Mouse (Mus musculus): ENCODE data around the gene Kri1.
A peak's percentile ranks its signal among the peaks of the same experiment; 100 is the strongest.
"Not testable (repeated sequence)": the region's sequence is repeated elsewhere in the genome, so short reads cannot be mapped to it uniquely, and the experiment has no call there.

Gene Kri1

GRCm38 (mm10) chr9:21287571-21288402, at the start of gene Kri1:
TSS of gene Kri1 (minus strand) at chr9:21287969.
- DNase-seq (ENCODE audit: low spot score), result peak; percentile 98

- no peak for DNase-seq (ENCODE audit: low spot score)
These were observed 48.7 kb upstream of the Kri1 start for GRCm38 (mm10) chr9:21336491-21336890.

GRCm38 (mm10) chr9:21335391-21335790, 47.6 kb upstream of the Kri1 start:
- DNase-seq (ENCODE audit: low spot score), result no peak

- DNase-seq (ENCODE audit: low spot score), result no peak
These were observed 47.0 kb upstream of the Kri1 start for GRCm38 (mm10) chr9:21334747-21335146.

- no peak for DNase-seq (ENCODE audit: low spot score)
These were observed 45.8 kb upstream of the Kri1 start for GRCm38 (mm10) chr9:21333523-21333922.

GRCm38 (mm10) chr9:21332161-21333061, 44.6 kb upstream of the Kri1 start:
- no peak for DNase-seq (ENCODE audit: low spot score)

GRCm38 (mm10) chr9:21331365-21332140, 43.8 kb upstream of the Kri1 start:
- no peak for DNase-seq (ENCODE audit: low spot score)

GRCm38 (mm10) chr9:21329699-21330289, 42.0 kb upstream of the Kri1 start:
- no peak for DNase-seq (ENCODE audit: low spot score)

- peak; percentile 45 for DNase-seq (ENCODE audit: low spot score)
These were observed 41.3 kb upstream of the Kri1 start for GRCm38 (mm10) chr9:21329041-21329440.

GRCm38 (mm10) chr9:21328041-21328440, 40.3 kb upstream of the Kri1 start:
- DNase-seq (ENCODE audit: low spot score), result no peak

- no peak for DNase-seq (ENCODE audit: low spot score)
These were observed 39.8 kb upstream of the Kri1 start for GRCm38 (mm10) chr9:21327569-21327968.

- DNase-seq (ENCODE audit: low spot score), result no peak
These were observed 36.5 kb upstream of the Kri1 start for GRCm38 (mm10) chr9:21324269-21324668.

- not testable (repeated sequence) for DNase-seq (ENCODE audit: low spot score)
These were observed 35.1 kb upstream of the Kri1 start for GRCm38 (mm10) chr9:21322917-21323297.

- DNase-seq (ENCODE audit: low spot score), result no peak
These were observed 34.6 kb upstream of the Kri1 start for GRCm38 (mm10) chr9:21322211-21322916.

GRCm38 (mm10) chr9:21321513-21321835, 33.7 kb upstream of the Kri1 start:
- DNase-seq (ENCODE audit: low spot score), result no peak

- DNase-seq (ENCODE audit: low spot score), result peak; percentile 83
These were observed 33.1 kb upstream of the Kri1 start, which contains the start of gene Slc44a2 for GRCm38 (mm10) chr9:21320619-21321512. TSS of gene Slc44a2 (plus strand) at chr9:21320698.

GRCm38 (mm10) chr9:21320280-21320618, 32.5 kb upstream of the Kri1 start:
- DNase-seq (ENCODE audit: low spot score), result no peak

GRCm38 (mm10) chr9:21319503-21319902, 31.7 kb upstream of the Kri1 start:
- no peak for DNase-seq (ENCODE audit: low spot score)

- DNase-seq (ENCODE audit: low spot score), result no peak
These were observed 31.0 kb upstream of the Kri1 start for GRCm38 (mm10) chr9:21318792-21319191.

- no peak for DNase-seq (ENCODE audit: low spot score)
These were observed 28.9 kb upstream of the Kri1 start for GRCm38 (mm10) chr9:21316696-21317095.
